Mouse (Mus musculus) liver, embryonic 15.5 days (tissue): ENCODE measurements around the gene Vwa5b1. TPM values are rescaled to one million over a fixed set of nuclear protein-coding genes. Genes with fewer than 3 reads are reported as not detected.

ENCODE experiments used
- ATAC-seq: fragments of 200-750 bp; cut with Nextera tagmentation; 2 replicates; pipeline ENCODE4 v1.8.0; 2017; ENCODE audit warnings: moderate number of reproducible peaks, mild to moderate bottlenecking, moderate library complexity; ENCODE audit not compliant: insufficient read depth
- H3K27ac ChIP-seq: fragments of 300-500 bp; sonication (generic); replicated peaks from 2 replicates; pipeline ENCODE4 v1.5.1; 2015; ENCODE audit warnings: mild to moderate bottlenecking, inconsistent platforms
- H3K27me3 ChIP-seq: fragments of 300-500 bp; sonication (generic); 2 replicates; pipeline ENCODE4 v1.6.1; 2015; ENCODE audit warnings: mild to moderate bottlenecking, inconsistent platforms
- H3K36me3 ChIP-seq: fragments of 300-500 bp; sonication (generic); replicated peaks from 2 replicates; pipeline ENCODE4 v1.6.1; 2015; ENCODE audit warnings: moderate library complexity, mild to moderate bottlenecking, inconsistent platforms
- H3K4me1 ChIP-seq: fragments of 300-500 bp; sonication (generic); replicated peaks from 2 replicates; pipeline ENCODE4 v1.6.1; 2015; ENCODE audit warnings: inconsistent platforms
- H3K4me2 ChIP-seq: fragments of 300-500 bp; sonication (generic); 2 replicates; pipeline ENCODE4 v1.6.1; 2015; ENCODE audit warnings: moderate library complexity, mild to moderate bottlenecking, inconsistent platforms
- H3K4me3 ChIP-seq: fragments of 300-500 bp; sonication (generic); replicated peaks from 2 replicates; pipeline ENCODE4 v1.5.1; 2015; ENCODE audit warnings: mild to moderate bottlenecking, inconsistent platforms
- H3K9ac ChIP-seq: fragments of 300-500 bp; sonication (generic); 2 replicates; pipeline ENCODE4 v1.6.1; 2015; ENCODE audit warnings: moderate library complexity, mild to moderate bottlenecking, inconsistent platforms
- H3K9me3 ChIP-seq: fragments of 300-500 bp; sonication (generic); replicated peaks from 2 replicates; pipeline ENCODE4 v1.6.1; 2016; ENCODE audit warnings: inconsistent platforms
- WGBS: fragments of 180-500 bp; shearing (Covaris S2); methylation state at CpG from one replicate; pipeline ENCODE4 v1.1.7; 2015; ENCODE audit warnings: mixed read lengths; ENCODE audit not compliant: insufficient replicate concordance; 5-methylcytosine and 5-hydroxymethylcytosine counted together
- polyA plus RNA-seq: library from polyadenylated mRNA; unstranded; fragments of >200 nt; fragmentation: Nextera tagmentation; extraction: Ambion mirVana; gene quantifications from 2 replicates; pipeline ENCODE4 v1.2.1, GENCODE M21; 2015

Vwa5b1 gene
- not detected in 2 replicates for polyA plus RNA-seq

- H3K27ac ChIP-seq = no peak within 1 kb of the TSS
- H3K9me3 ChIP-seq = no peaks in the 10 kb centered on the region
- WGBS = 17% methylated on average over 8 of the region's 8 CpGs
- no peaks in the 10 kb centered on the region for H3K27me3 ChIP-seq
- ATAC-seq = no peak
- no peak within 1 kb of the TSS for H3K4me2 ChIP-seq
- H3K9ac ChIP-seq = no peak within 1 kb of the TSS
- no peak within 1 kb of the TSS for H3K4me3 ChIP-seq
- no peaks in the 10 kb centered on the region for H3K36me3 ChIP-seq
- no peaks in the 10 kb centered on the region for H3K4me1 ChIP-seq
Measured at GRCm38 (mm10) chr4:138635428-138636145, at the start of gene Vwa5b1. Gene Vwa5b1 (minus strand): TSS chr4:138635884.

- no peaks in the 10 kb centered on the region for H3K4me1 ChIP-seq
- no peak for ATAC-seq
- H3K9me3 ChIP-seq = no peaks in the 10 kb centered on the region
- H3K4me2 ChIP-seq = no peak overlapping the region
- WGBS = 53% methylated on average over 2 of the region's 2 CpGs
- no peaks in the 10 kb centered on the region for H3K36me3 ChIP-seq
- H3K27me3 ChIP-seq = 0 out of 2 replicates have a peak, but pooled peaks cover 3% of the 10 kb centered on the region
- H3K9ac ChIP-seq = no peak overlapping the region
- H3K27ac ChIP-seq = no peak overlapping the region
- no peak overlapping the region for H3K4me3 ChIP-seq
Measured at GRCm38 (mm10) chr4:138682760-138683159, 47.1 kb upstream of the Vwa5b1 start.

DNA sequence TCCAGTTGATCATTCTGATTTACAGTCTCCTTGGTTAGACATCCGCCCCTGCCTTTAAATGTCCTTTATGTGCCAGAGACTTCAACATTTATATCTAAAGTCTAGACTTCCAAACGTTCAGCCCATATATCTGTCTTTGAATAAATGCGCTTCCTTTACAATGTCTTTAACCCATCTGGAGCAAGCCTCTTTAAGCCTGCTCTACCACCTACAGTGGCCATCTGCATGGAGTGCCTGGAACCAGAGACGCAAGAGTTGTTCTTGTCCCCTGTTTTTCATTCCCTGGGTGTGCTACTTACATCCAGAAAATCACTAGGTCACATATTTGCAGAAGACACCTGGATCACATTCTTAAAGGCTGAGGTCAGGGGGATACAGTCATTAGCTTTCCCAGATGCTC is 44.4 kb upstream of the Vwa5b1 start:
- H3K9me3 ChIP-seq = no peaks in the 10 kb centered on the region
- ATAC-seq = no peak
- no peak overlapping the region for H3K9ac ChIP-seq
- no peaks in the 10 kb centered on the region for H3K36me3 ChIP-seq
- H3K27ac ChIP-seq = no peak overlapping the region
- H3K4me2 ChIP-seq = no peak overlapping the region
- 60% methylated on average over 4 of the region's 4 CpGs for WGBS
- no peak overlapping the region for H3K4me3 ChIP-seq
- no peaks in the 10 kb centered on the region for H3K4me1 ChIP-seq
- H3K27me3 ChIP-seq = 0 out of 2 replicates have a peak, but pooled peaks cover 6% of the 10 kb centered on the region

DNA sequence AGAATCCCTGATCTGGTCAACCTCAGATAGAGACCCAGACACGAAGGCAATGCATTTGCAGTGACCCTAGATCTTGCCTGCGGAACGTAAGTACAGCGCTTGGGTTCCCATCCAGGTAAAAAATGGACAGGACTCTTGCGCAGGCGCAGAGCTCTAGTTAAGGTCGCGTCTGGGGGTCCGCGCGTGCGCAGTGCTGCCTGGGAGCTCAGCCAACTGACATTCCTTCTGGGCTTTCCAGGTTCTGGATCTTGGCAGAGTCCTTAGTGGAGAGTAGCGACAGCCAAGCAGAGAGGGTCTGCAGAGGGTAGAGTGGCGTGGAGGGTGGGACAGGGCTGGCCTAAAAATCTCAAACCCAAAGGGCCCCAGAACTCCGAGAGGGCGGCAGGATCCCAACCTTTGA is 41.9 kb upstream of the Vwa5b1 start:
- Histone ChIP-seq H3K27me3 (0 out of 2 replicates have a peak, but pooled peaks cover 6% of the 10 kb centered on the region), H3K4me1 (no peaks in the 10 kb centered on the region), H3K9me3 (no peaks in the 10 kb centered on the region), H3K4me2 (no peak overlapping the region), H3K9ac (no peak overlapping the region), H3K36me3 (no peaks in the 10 kb centered on the region), H3K27ac (no peak overlapping the region), H3K4me3 (no peak overlapping the region)
- 20% methylated on average over 16 of the region's 16 CpGs for WGBS
- ATAC-seq = no peak

GRCm38 (mm10) chr4:138676480-138676879 is 40.8 kb upstream of the Vwa5b1 start:
- Histone ChIP-seq H3K9me3 (no peaks in the 10 kb centered on the region), H3K27ac (no peak overlapping the region), H3K4me3 (no peak overlapping the region), H3K4me1 (no peaks in the 10 kb centered on the region), H3K9ac (no peak overlapping the region), H3K4me2 (no peak overlapping the region), H3K36me3 (no peaks in the 10 kb centered on the region), H3K27me3 (0 out of 2 replicates have a peak, but pooled peaks cover 6% of the 10 kb centered on the region)
- no peak for ATAC-seq
- 12% methylated on average over 16 of the region's 16 CpGs for WGBS

DNA sequence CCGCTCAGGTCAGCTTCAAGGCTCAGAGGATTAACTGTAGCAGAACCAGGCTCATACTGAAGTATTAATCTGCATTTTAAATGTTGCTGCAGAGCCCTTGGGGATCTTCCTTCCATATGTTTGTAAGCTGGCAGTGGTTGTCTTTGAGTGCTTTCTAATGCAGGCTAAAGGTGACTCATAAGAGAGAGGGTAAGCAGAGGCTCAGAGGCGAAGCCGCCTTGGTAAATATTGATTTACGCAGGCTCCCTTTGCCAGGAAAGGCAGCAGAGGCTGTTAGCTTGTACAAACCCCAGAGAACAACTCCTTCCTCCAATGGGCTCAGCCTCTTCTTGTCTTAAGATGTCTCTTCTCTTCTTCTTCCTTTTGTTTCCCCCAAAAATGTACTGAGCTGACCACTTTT is 36.5 kb upstream of the Vwa5b1 start:
- Histone ChIP-seq H3K36me3 (no peaks in the 10 kb centered on the region), H3K4me2 (no peak overlapping the region), H3K4me3 (no peak overlapping the region), H3K27me3 (no peaks in the 10 kb centered on the region), H3K27ac (no peak overlapping the region), H3K4me1 (no peaks in the 10 kb centered on the region), H3K9ac (no peak overlapping the region), H3K9me3 (no peaks in the 10 kb centered on the region)
- 49% methylated on average over 4 of the region's 4 CpGs for WGBS
- no peak for ATAC-seq

- no peaks in the 10 kb centered on the region for H3K36me3 ChIP-seq
- no peak overlapping the region for H3K4me2 ChIP-seq
- WGBS = 53% methylated on average over 11 of the region's 11 CpGs
- no peaks in the 10 kb centered on the region for H3K27me3 ChIP-seq
- H3K9ac ChIP-seq = no peak overlapping the region
- H3K4me1 ChIP-seq = no peaks in the 10 kb centered on the region
- H3K27ac ChIP-seq = no peak overlapping the region
- no peak for ATAC-seq
- H3K9me3 ChIP-seq = no peaks in the 10 kb centered on the region
- H3K4me3 ChIP-seq = no peak overlapping the region
Measured at GRCm38 (mm10) chr4:138670093-138670889, 34.6 kb upstream of the Vwa5b1 start.

GRCm38 (mm10) chr4:138666521-138666920 is 30.8 kb upstream of the Vwa5b1 start:
- ATAC-seq = no peak
- Histone ChIP-seq H3K4me3 (no peak overlapping the region), H3K4me1 (no peaks in the 10 kb centered on the region), H3K36me3 (no peaks in the 10 kb centered on the region), H3K9ac (no peak overlapping the region), H3K4me2 (no peak overlapping the region), H3K9me3 (no peaks in the 10 kb centered on the region), H3K27me3 (no peaks in the 10 kb centered on the region), H3K27ac (no peak overlapping the region)
- 48% methylated on average over 10 of the region's 10 CpGs for WGBS

DNA sequence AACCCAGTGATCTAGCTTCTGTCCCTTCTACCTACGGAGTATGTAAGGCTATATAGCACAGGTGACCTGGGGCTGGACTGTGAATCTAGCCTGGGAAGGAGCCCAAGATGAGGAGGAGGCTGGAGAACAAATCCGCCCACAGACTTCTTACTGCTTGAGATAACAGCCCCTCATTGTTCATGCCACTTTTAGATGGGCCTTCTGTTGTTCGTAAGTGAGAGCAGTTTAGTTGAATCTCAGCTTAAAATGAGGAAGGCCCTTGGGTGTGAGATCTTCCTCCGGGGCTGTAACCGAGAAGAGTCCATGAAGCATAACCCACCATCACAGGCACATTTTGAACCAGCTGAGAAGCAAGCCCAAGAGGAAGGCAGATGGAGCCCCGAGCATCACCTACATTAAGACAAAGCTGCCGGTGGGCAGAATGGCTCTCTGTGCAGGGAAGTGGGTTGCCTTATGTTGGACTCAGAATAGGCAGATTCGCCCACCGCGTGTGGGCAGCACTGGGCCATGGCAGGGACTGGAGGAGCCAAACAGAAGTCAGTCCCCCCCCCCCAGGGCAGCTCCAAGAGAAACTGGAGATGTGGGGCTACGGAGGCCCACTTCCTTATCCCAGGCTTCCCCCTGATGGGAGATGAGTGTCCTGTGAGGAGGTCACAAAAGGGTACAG is 24.4 kb upstream of the Vwa5b1 start:
- Histone ChIP-seq H3K27ac (no peak overlapping the region), H3K4me3 (no peak overlapping the region), H3K9me3 (no peaks in the 10 kb centered on the region), H3K4me2 (no peak overlapping the region), H3K27me3 (no peaks in the 10 kb centered on the region), H3K9ac (no peak overlapping the region), H3K36me3 (no peaks in the 10 kb centered on the region), H3K4me1 (no peaks in the 10 kb centered on the region)
- 66% methylated on average over 11 of the region's 11 CpGs for WGBS
- no peak for ATAC-seq

- Histone ChIP-seq H3K9ac (no peak overlapping the region), H3K27ac (no peak overlapping the region), H3K4me3 (no peak overlapping the region), H3K9me3 (no peaks in the 10 kb centered on the region), H3K27me3 (no peaks in the 10 kb centered on the region), H3K4me2 (no peak overlapping the region), H3K4me1 (no peaks in the 10 kb centered on the region), H3K36me3 (no peaks in the 10 kb centered on the region)
- WGBS = 31% methylated on average over 6 of the region's 6 CpGs
- no peak for ATAC-seq
Measured at GRCm38 (mm10) chr4:138653056-138653455, 17.4 kb upstream of the Vwa5b1 start.

- Histone ChIP-seq H3K9me3 (no peaks in the 10 kb centered on the region), H3K27me3 (no peaks in the 10 kb centered on the region), H3K36me3 (no peaks in the 10 kb centered on the region), H3K9ac (no peak overlapping the region), H3K4me1 (no peaks in the 10 kb centered on the region), H3K4me3 (no peak overlapping the region), H3K4me2 (no peak overlapping the region), H3K27ac (no peak overlapping the region)
- WGBS = 59% methylated on average over 4 of the region's 4 CpGs
- no peak for ATAC-seq
Measured at GRCm38 (mm10) chr4:138651881-138652280, 16.2 kb upstream of the Vwa5b1 start.
